Mouse (Mus musculus) cerebellum, adult 2 months (tissue): ENCODE results near the gene Zfp672.

ENCODE experiments used
- CTCF ChIP-seq: fragments of 200-500 bp; IDR thresholded peaks from 2 replicates; pipeline ENCODE4 v1.5.1; 2011; ENCODE audit warnings: low read depth, mild to moderate bottlenecking, control low read depth, low read length, moderate library complexity, borderline replicate concordance; ENCODE audit not compliant: insufficient read depth
- POLR2A ChIP-seq: fragments of 200-500 bp; IDR thresholded peaks from 2 replicates; pipeline ENCODE4 v1.6.1; 2011; ENCODE audit warnings: low read length, control low read depth, borderline replicate concordance; ENCODE audit not compliant: insufficient read depth

GRCm38 (mm10) chr11:58324614-58325229 is 5.4 kb downstream of the Zfp672 start:
- TF ChIP-seq CTCF (no peak), POLR2A (no peak)
